Mouse (Mus musculus) midbrain, postnatal 0 days (tissue): ENCODE measurements at regions not wholly inside any gene's neighbourhood (a gene's known extent, or its start where the extent isn't known, plus 50 kb on each side); places are given as distances from the start of the nearest gene placed in this dataset.

Experiments
- ATAC-seq: fragments of 200-750 bp; cut with Nextera tagmentation; 2 replicates; pipeline ENCODE4 v1.8.0; 2017; ENCODE audit warnings: moderate number of reproducible peaks, mild to moderate bottlenecking, moderate TSS enrichment, moderate library complexity; ENCODE audit not compliant: low FRiP score
- DNase-seq: peaks from one replicate; pipeline ENCODE4 v3.0.0-alpha.2; 2015; ENCODE audit warnings: low spot score
- H3K27ac ChIP-seq: fragments of 300-500 bp; sonication (generic); 2 replicates; pipeline ENCODE4 v1.5.1; 2014; ENCODE audit warnings: low read depth, mild to moderate bottlenecking, low read length, mixed read lengths
- H3K27me3 ChIP-seq: fragments of 300-500 bp; sonication (generic); 2 replicates; pipeline ENCODE4 v1.6.1; 2014; ENCODE audit warnings: low read length, control low read depth, mixed read lengths; ENCODE audit not compliant: insufficient read depth
- H3K36me3 ChIP-seq: fragments of 300-500 bp; sonication (generic); 2 replicates; pipeline ENCODE4 v1.6.1; 2014; ENCODE audit warnings: low read length, control low read depth, mixed read lengths; ENCODE audit not compliant: insufficient read depth
- H3K4me1 ChIP-seq: fragments of 300-500 bp; sonication (generic); 2 replicates; pipeline ENCODE4 v1.6.1; 2014; ENCODE audit warnings: mild to moderate bottlenecking, control low read depth, antibody characterized with exemption, low read length, mixed read lengths; ENCODE audit not compliant: insufficient read depth
- H3K4me2 ChIP-seq: fragments of 300-500 bp; sonication (generic); 2 replicates; pipeline ENCODE4 v1.6.1; 2014; ENCODE audit warnings: low read depth, mild to moderate bottlenecking, low read length, mixed read lengths; ENCODE audit not compliant: poor library complexity, severe bottlenecking
- H3K4me3 ChIP-seq: fragments of 300-500 bp; sonication (generic); 2 replicates; pipeline ENCODE4 v1.5.1; 2014; ENCODE audit warnings: low read depth, mild to moderate bottlenecking, low read length, moderate library complexity
- H3K9ac ChIP-seq: fragments of 300-500 bp; sonication (generic); replicated peaks from 2 replicates; pipeline ENCODE4 v1.6.1; 2014; ENCODE audit warnings: mild to moderate bottlenecking, low read length, moderate library complexity, mixed read lengths; ENCODE audit not compliant: poor library complexity, severe bottlenecking
- H3K9me3 ChIP-seq: fragments of 300-500 bp; sonication (generic); 2 replicates; pipeline ENCODE4 v1.6.1; 2016; ENCODE audit warnings: low read length, control low read depth
- CTCF ChIP-seq: IDR thresholded peaks from 2 replicates; pipeline ENCODE4 v1.5.1; 2016; ENCODE audit warnings: antibody characterized with exemption, mild to moderate bottlenecking
- WGBS: fragments of 180-500 bp; shearing (Covaris S2); extraction: QIAGEN DNeasy Blood & Tissue Kit; methylation state at CpG from one replicate; pipeline ENCODE4 v1.1.7; 2014; 5-methylcytosine and 5-hydroxymethylcytosine counted together

- Histone ChIP-seq H3K4me1 (no peaks in the 10 kb centered on the region), H3K9me3 (no peaks in the 10 kb centered on the region), H3K4me3 (no peak overlapping the region), H3K9ac (no peak overlapping the region), H3K27me3 (no peaks in the 10 kb centered on the region), H3K27ac (no peak overlapping the region), H3K36me3 (no peaks in the 10 kb centered on the region), H3K4me2 (no peak overlapping the region)
- ATAC-seq: no peak
- no peak for DNase-seq
- WGBS: 82% methylated on average over 4 of the region's 4 CpGs
- TF ChIP-seq CTCF: no peak
Measured at GRCm38 (mm10) chr4:53323838-53324237, 116.4 kb upstream of the Slc44a1 start.

- Histone ChIP-seq H3K4me1 (no peaks in the 10 kb centered on the region), H3K9me3 (no peaks in the 10 kb centered on the region), H3K4me2 (no peak overlapping the region), H3K36me3 (no peaks in the 10 kb centered on the region), H3K27me3 (no peaks in the 10 kb centered on the region), H3K27ac (no peak overlapping the region), H3K4me3 (no peak overlapping the region), H3K9ac (no peak overlapping the region)
- DNase-seq (no peak), ATAC-seq (no peak)
- whole genome bisulfite sequencing: 73% methylated on average over 3 of the region's 3 CpGs
- no peak for TF ChIP-seq CTCF
Measured at GRCm38 (mm10) chr4:53323195-53323594, 117.0 kb upstream of the Slc44a1 start.

GRCm38 (mm10) chr4:53322484-53322883 is 117.7 kb upstream of the Slc44a1 start:
- H3K36me3 ChIP-seq: no peaks in the 10 kb centered on the region
- no peaks in the 10 kb centered on the region for H3K27me3 ChIP-seq
- H3K9me3 ChIP-seq: no peaks in the 10 kb centered on the region
- no peak for TF ChIP-seq CTCF
- DNase-seq: no peak
- H3K4me3 ChIP-seq: no peak overlapping the region
- H3K4me1 ChIP-seq: no peaks in the 10 kb centered on the region
- WGBS: 54% methylated on average over 5 of the region's 5 CpGs
- no peak overlapping the region for H3K9ac ChIP-seq
- H3K4me2 ChIP-seq: no peak overlapping the region
- no peak for ATAC-seq
- H3K27ac ChIP-seq: no peak overlapping the region

- H3K9me3 ChIP-seq: no peaks in the 10 kb centered on the region
- ATAC-seq (no peak), DNase-seq (no peak)
- no peak for TF ChIP-seq CTCF
- H3K4me2 ChIP-seq: no peak overlapping the region
- no peak overlapping the region for H3K4me3 ChIP-seq
- no peaks in the 10 kb centered on the region for H3K27me3 ChIP-seq
- H3K27ac ChIP-seq: no peak overlapping the region
- peaks cover 7% of the 10 kb centered on the region for H3K4me1 ChIP-seq
- 86% methylated on average over 6 of the region's 6 CpGs for WGBS
- H3K36me3 ChIP-seq: no peaks in the 10 kb centered on the region
- H3K9ac ChIP-seq: no peak overlapping the region
Measured at GRCm38 (mm10) chr4:53320735-53321449, 119.3 kb upstream of the Slc44a1 start.

- Histone ChIP-seq H3K27me3 (no peaks in the 10 kb centered on the region), H3K9ac (no peak overlapping the region), H3K4me2 (no peak overlapping the region), H3K9me3 (no peaks in the 10 kb centered on the region), H3K36me3 (no peaks in the 10 kb centered on the region), H3K4me1 (peaks cover 7% of the 10 kb centered on the region), H3K4me3 (no peak overlapping the region), H3K27ac (no peak overlapping the region)
- 87% methylated on average over 4 of the region's 4 CpGs for WGBS
- no peak for TF ChIP-seq CTCF
- no peak for ATAC-seq
- no peak for DNase-seq
Measured at GRCm38 (mm10) chr4:53319051-53319450, 121.2 kb upstream of the Slc44a1 start.

- Histone ChIP-seq H3K4me3 (no peak overlapping the region), H3K4me2 (no peak overlapping the region), H3K9ac (no peak overlapping the region), H3K36me3 (no peaks in the 10 kb centered on the region), H3K27me3 (no peaks in the 10 kb centered on the region), H3K27ac (no peak overlapping the region), H3K9me3 (no peaks in the 10 kb centered on the region), H3K4me1 (peaks cover 7% of the 10 kb centered on the region)
- WGBS: 74% methylated on average over 6 of the region's 6 CpGs
- ATAC-seq (no peak), DNase-seq (no peak)
- no peak for TF ChIP-seq CTCF
Measured at GRCm38 (mm10) chr4:53318181-53318580, 122.0 kb upstream of the Slc44a1 start.
